Mouse (Mus musculus): Measurements from ENCODE around the gene Hoxd3. TPM values are rescaled to one million over a fixed set of nuclear protein-coding genes. Genes with fewer than 3 reads are reported as not detected.
A peak's percentile ranks its signal among the peaks of the same experiment; 100 is the strongest.

Gene Hoxd3
- polyA plus RNA-seq, 1 experiment from 2014 or later: 0.09 TPM

DNA sequence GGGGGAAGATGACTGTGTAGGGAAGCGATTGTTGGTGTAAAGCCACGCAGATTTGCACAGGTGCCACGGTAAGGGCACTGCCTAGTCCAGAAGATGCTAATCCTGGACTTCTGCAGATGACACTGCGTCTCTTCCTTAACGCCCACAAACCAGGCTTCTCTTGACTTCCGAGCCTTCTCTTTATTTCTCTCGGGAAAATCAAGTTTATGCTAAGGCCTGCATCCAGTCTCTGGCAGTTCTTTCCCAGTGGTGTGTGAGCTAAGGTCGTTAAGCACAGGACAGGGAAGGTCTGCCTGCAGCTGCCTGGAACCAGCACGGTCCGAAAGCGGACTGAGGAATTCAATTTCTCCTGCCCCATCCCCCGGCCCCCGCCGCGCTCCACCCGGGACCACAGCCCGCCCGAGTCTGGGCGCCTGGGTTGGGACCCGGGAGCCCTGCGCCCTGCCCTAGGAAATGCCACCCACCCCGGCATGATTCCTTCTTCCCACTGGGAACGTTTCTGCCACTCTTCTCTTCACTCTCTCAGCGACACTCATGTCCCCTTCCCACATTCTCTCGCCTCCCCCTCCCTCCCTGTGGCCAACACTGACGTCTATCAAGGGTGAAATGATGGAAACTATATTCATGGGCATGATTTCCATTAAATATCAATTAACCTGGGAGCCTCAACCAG, 7.9 kb upstream of the Hoxd3 start:
- Histone ChIP-seq H3K4me2 (ENCODE audit: low read depth, low read length) (no peak overlapping the region), H3K4me1 (ENCODE audit: control insufficient read depth, low read depth, low read length) (peaks cover 2% of the 10 kb centered on the region; the same call in 1 of the 2 replicates), H3K4me3 (ENCODE audit: low read depth, low read length) (no peak overlapping the region)

DNA sequence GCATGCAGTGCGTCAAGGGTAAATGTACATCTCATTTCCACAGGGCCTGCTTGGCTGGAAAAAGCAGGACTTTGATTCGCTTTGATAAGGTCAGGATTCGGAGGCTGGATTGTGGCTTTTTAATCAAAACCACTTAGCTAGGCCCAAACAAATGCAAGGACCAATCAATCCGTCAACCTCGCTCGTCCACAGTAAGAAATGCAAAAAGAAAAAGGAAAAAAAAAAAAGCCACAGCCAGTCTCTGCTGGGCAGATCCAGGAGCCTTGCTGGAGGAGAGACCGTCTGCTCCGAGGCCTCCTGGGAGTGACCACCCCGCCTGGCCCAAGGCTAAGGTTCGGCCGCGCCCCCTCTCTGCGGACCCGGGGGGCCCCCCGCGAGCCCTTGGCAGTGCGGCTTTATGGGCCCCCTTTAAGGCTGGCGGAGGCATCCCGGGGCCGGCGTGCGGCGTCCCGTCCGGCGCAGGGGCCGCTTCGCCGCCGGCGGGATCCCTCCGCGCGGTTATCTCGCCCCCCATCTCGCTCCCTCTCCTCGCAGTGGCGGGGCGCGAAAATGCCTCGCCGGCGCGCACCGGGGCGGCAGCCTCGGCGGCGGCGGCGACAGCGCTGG, 7.2 kb upstream of the Hoxd3 start, which contains the start of gene Hoxd8:
TSS of gene Hoxd8 (plus strand) at position 223 of the 606 bp plus-strand sequence.
- Histone ChIP-seq H3K9me3 (replicated peaks; ENCODE audit: control insufficient read depth, low read length) (no peaks in the 10 kb centered on the region), H3K27me3 (ENCODE audit: control insufficient read depth, insufficient read depth, low read depth, low read length) (peaks cover 95% of the 10 kb centered on the region), H3K36me3 (ENCODE audit: control insufficient read depth, insufficient read depth) (no peaks in the 10 kb centered on the region), H3K4me2 (ENCODE audit: low read depth, low read length) (peak within 1 kb of the TSS; percentile 53), H3K9ac (ENCODE audit: low read depth, low read length) (no peak within 1 kb of the TSS), H3K4me1 (ENCODE audit: control insufficient read depth, low read depth, low read length) (peaks cover 2% of the 10 kb centered on the region; the same call in 1 of the 2 replicates), H3K4me3 (ENCODE audit: low read depth, low read length) (peak within 1 kb of the TSS; percentile 46), H3K27ac (ENCODE audit: low read length) (no peak within 1 kb of the TSS)
- 3% methylated on average over 37 of the region's 52 CpGs for WGBS (ENCODE audit: insufficient replicate concordance)
- no peak for ATAC-seq (ENCODE audit: low read depth)

More for the DNA sequence above, 7.9 kb upstream of the Hoxd3 start:
- H3K27ac ChIP-seq (ENCODE audit: low read length): no peak overlapping the region
- H3K9me3 ChIP-seq (replicated peaks; ENCODE audit: control insufficient read depth, low read length): no peaks in the 10 kb centered on the region
- no peak for ATAC-seq (ENCODE audit: low read depth)
- H3K27me3 ChIP-seq (ENCODE audit: control insufficient read depth, insufficient read depth, low read depth, low read length): peaks cover 96% of the 10 kb centered on the region
- WGBS (ENCODE audit: insufficient replicate concordance): 5% methylated on average over 26 of the region's 26 CpGs
- no peaks in the 10 kb centered on the region for H3K36me3 ChIP-seq (ENCODE audit: control insufficient read depth, insufficient read depth)
- H3K9ac ChIP-seq (ENCODE audit: low read depth, low read length): no peak overlapping the region

DNA sequence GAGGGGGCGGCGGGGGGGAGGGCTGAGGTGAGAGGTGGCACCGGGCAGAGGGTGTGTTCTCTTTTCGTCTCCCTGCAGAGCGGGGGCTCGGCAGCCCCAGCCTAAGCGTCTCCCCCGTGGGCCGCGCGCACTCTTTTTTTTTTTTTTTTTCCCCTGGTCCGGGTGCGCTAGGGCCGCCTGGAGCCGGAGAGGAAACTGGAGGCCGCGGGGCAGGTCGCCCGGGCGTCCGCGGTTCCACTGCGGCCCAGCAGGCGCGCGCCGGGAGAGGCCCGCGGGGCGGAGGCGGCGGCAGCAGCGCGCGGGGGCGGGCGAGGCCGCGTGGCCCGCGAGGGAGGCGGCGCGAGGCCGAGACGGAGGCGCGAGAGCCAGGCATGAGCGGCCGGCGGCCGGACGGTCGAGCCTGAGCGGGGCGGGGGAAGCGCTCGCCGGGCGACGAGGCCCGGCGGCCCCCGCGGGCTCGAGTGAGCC, 6.7 kb upstream of the Hoxd3 start:
- no peak for ATAC-seq (ENCODE audit: low read depth)
- Histone ChIP-seq H3K9ac (ENCODE audit: low read depth, low read length) (no peak overlapping the region), H3K27me3 (ENCODE audit: control insufficient read depth, insufficient read depth, low read depth, low read length) (peaks cover 95% of the 10 kb centered on the region), H3K4me2 (ENCODE audit: low read depth, low read length) (peak overlapping the region; percentile 53), H3K4me1 (ENCODE audit: control insufficient read depth, low read depth, low read length) (peaks cover 2% of the 10 kb centered on the region; the same call in 1 of the 2 replicates), H3K9me3 (replicated peaks; ENCODE audit: control insufficient read depth, low read length) (no peaks in the 10 kb centered on the region), H3K36me3 (ENCODE audit: control insufficient read depth, insufficient read depth) (no peaks in the 10 kb centered on the region), H3K27ac (ENCODE audit: low read length) (no peak overlapping the region), H3K4me3 (ENCODE audit: low read depth, low read length) (peak overlapping the region; percentile 46)
- WGBS (ENCODE audit: insufficient replicate concordance): 0% methylated on average over 41 of the region's 66 CpGs

DNA sequence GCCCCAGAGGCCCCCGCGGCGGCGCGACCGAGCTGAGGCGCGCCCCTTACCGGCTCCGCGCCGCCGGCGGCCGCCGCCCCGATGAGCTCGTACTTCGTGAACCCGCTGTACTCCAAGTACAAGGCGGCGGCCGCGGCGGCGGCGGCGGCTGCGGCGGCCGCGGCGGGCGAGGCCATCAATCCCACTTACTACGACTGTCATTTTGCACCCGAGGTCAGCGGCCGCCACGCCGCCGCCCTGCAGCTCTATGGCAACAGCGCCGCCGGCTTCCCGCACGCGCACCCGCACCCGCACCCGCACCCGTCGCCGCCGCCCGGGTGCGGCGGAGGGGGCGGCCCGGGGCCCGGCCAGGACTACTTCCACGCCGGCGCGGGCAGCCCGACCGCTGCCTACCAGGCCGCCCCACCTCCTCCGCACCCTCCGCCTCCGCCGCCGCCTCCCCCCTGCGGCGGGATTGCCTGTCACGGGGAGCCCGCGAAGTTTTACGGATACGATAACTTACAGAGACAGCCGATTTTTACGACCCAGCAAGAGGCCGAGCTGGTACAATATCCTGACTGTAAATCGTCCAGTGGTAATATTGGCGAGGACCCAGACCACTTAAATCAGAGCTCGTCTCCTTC, 6.1 kb upstream of the Hoxd3 start:
- H3K9ac ChIP-seq (ENCODE audit: low read depth, low read length): no peak overlapping the region
- H3K9me3 ChIP-seq (replicated peaks; ENCODE audit: control insufficient read depth, low read length): no peaks in the 10 kb centered on the region
- H3K4me2 ChIP-seq (ENCODE audit: low read depth, low read length): peak overlapping the region; percentile 53
- 1% methylated on average over 37 of the region's 85 CpGs for WGBS (ENCODE audit: insufficient replicate concordance)
- no peaks in the 10 kb centered on the region for H3K36me3 ChIP-seq (ENCODE audit: control insufficient read depth, insufficient read depth)
- peak overlapping the region; percentile 46 for H3K4me3 ChIP-seq (ENCODE audit: low read depth, low read length)
- no peak overlapping the region for H3K27ac ChIP-seq (ENCODE audit: low read length)
- peaks cover 95% of the 10 kb centered on the region for H3K27me3 ChIP-seq (ENCODE audit: control insufficient read depth, insufficient read depth, low read depth, low read length)
- H3K4me1 ChIP-seq (ENCODE audit: control insufficient read depth, low read depth, low read length): peaks cover 2% of the 10 kb centered on the region; the same call in 1 of the 2 replicates
- ATAC-seq (ENCODE audit: low read depth): no peak

DNA sequence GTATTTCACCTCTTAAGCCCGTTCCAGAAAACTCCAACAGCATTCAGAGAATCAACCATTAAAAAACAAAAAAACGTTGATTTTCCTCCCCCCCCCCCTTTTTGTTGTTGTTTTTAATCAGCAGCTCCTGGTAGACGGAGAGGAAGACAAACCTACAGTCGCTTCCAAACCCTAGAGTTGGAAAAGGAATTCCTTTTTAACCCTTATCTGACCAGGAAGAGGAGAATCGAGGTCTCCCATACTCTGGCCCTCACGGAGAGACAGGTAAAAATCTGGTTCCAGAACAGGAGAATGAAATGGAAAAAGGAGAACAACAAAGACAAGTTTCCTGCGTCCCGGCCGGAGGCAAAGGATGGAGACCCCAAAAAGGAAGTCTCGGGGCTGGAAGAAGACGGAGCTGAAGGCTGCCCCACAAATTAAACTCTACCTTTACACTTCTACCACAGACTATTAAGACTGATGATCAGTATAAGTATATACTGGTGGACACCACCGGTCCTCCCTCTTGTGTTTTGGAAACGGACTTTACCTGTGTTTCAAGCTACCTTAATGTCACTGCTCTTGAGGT, 5.2 kb upstream of the Hoxd3 start:
- H3K9me3 ChIP-seq (replicated peaks; ENCODE audit: control insufficient read depth, low read length): no peaks in the 10 kb centered on the region
- H3K4me2 ChIP-seq (ENCODE audit: low read depth, low read length): no peak overlapping the region
- H3K27ac ChIP-seq (ENCODE audit: low read length): no peak overlapping the region
- H3K4me1 ChIP-seq (ENCODE audit: control insufficient read depth, low read depth, low read length): peaks cover 2% of the 10 kb centered on the region; the same call in 1 of the 2 replicates
- 4% methylated on average over 13 of the region's 13 CpGs for WGBS (ENCODE audit: insufficient replicate concordance)
- H3K36me3 ChIP-seq (ENCODE audit: control insufficient read depth, insufficient read depth): no peaks in the 10 kb centered on the region
- H3K9ac ChIP-seq (ENCODE audit: low read depth, low read length): no peak overlapping the region
- H3K27me3 ChIP-seq (ENCODE audit: control insufficient read depth, insufficient read depth, low read depth, low read length): peaks cover 95% of the 10 kb centered on the region
- H3K4me3 ChIP-seq (ENCODE audit: low read depth, low read length): no peak overlapping the region
- ATAC-seq (ENCODE audit: low read depth): no peak

DNA sequence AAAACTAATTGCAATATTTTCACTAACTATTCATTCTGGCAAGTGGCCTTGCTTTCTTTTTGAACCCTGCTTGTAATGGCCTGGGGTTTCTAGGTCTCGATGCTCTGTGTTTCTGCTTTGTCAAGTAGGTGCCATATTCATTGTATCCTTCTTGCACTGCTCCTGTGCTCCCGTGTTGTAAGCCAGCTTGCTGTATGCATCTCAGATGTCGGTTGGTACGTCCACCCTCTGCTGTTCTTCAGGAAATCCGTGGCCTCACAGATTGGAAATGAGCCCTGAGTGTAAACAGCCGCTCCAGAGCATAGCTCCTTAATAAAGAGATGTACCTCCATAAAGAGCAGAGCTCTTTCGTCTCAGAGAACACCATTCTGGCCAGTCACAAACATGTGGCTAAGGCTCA, 4.1 kb upstream of the Hoxd3 start:
- 19% methylated on average over 7 of the region's 7 CpGs for WGBS (ENCODE audit: insufficient replicate concordance)
- no peak overlapping the region for H3K9ac ChIP-seq (ENCODE audit: low read depth, low read length)

DNA sequence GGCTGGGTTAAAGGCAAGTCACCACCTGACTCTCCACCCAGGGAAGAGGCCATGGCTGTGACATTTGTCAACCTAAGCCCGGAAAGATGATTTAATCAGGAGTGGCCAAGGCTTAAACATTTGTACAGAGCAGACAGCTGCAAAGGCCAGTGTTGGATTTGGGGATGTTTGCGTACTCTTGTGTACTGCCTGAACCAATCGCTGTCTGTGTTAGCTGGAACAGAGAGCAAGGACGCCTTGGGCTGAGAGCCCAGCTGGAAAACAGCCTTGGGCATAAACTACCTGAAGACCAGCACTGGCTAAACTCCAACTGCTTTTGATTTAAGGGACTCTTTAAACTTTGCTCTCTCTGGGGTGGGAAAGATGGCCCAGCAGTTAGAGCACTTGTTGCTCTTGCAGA, 3.1 kb upstream of the Hoxd3 start:
- no peak for ATAC-seq (ENCODE audit: low read depth)
- H3K4me1 ChIP-seq (ENCODE audit: control insufficient read depth, low read depth, low read length): peaks cover 2% of the 10 kb centered on the region; the same call in 1 of the 2 replicates
- no peaks in the 10 kb centered on the region for H3K36me3 ChIP-seq (ENCODE audit: control insufficient read depth, insufficient read depth)
- H3K9ac ChIP-seq (ENCODE audit: low read depth, low read length): no peak overlapping the region
- WGBS (ENCODE audit: insufficient replicate concordance): 26% methylated on average over 4 of the region's 4 CpGs
- no peak overlapping the region for H3K4me2 ChIP-seq (ENCODE audit: low read depth, low read length)
- peaks cover 96% of the 10 kb centered on the region for H3K27me3 ChIP-seq (ENCODE audit: control insufficient read depth, insufficient read depth, low read depth, low read length)
- no peak overlapping the region for H3K4me3 ChIP-seq (ENCODE audit: low read depth, low read length)
- no peaks in the 10 kb centered on the region for H3K9me3 ChIP-seq (replicated peaks; ENCODE audit: control insufficient read depth, low read length)
- H3K27ac ChIP-seq (ENCODE audit: low read length): no peak overlapping the region

More for the DNA sequence above, 4.1 kb upstream of the Hoxd3 start:
- Histone ChIP-seq H3K4me3 (ENCODE audit: low read depth, low read length) (no peak overlapping the region), H3K9me3 (replicated peaks; ENCODE audit: control insufficient read depth, low read length) (no peaks in the 10 kb centered on the region), H3K36me3 (ENCODE audit: control insufficient read depth, insufficient read depth) (no peaks in the 10 kb centered on the region), H3K4me1 (ENCODE audit: control insufficient read depth, low read depth, low read length) (peaks cover 2% of the 10 kb centered on the region; the same call in 1 of the 2 replicates), H3K4me2 (ENCODE audit: low read depth, low read length) (no peak overlapping the region), H3K27ac (ENCODE audit: low read length) (no peak overlapping the region), H3K27me3 (ENCODE audit: control insufficient read depth, insufficient read depth, low read depth, low read length) (peaks cover 96% of the 10 kb centered on the region)
- ATAC-seq (ENCODE audit: low read depth): no peak

DNA sequence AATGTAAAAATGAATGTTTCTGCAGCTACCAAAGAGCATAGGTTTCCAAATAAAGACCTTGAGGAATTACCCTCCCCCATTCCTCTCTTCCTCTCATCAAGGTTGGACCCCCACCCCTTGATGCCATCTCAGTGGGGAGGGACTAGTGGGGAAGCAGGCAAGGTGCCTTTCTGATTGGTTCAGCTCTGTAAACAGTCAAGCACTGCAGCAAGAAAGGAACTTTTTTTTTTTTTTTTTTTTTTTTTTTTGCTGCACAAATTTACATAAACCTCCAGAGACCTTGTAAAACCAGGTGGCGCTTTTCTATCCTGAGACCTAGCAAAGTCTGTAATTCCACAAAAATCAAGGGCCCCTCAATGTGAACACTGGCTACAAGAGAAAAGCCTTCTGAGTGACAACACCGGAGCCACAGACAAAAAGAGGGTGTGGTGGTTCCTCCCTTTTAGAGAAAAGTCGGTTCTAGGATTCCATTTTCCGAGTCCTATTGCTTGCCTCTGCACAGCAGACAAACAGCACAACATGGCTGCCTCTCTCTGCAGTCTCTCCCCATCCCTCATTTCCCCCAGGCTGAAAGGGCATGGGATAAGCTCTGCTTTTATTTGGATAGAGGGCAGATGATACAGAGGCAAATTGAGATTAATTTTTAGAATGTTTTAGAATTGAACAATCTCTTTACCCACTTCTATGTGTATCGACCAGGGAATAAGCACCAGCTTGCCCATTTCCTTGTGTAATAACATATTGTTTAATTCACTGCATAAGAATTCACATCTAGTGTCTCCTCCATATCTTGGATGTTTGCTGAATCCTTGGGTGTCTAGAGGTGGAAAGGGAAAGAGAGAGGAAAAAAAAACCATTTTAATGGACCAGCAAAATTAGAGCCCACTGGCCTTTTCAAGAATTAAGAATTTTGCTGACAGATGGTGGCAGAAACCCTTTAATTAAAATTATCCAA, 2.0 kb upstream of the Hoxd3 start:
- Histone ChIP-seq H3K4me2 (ENCODE audit: low read depth, low read length) (no peak overlapping the region), H3K36me3 (ENCODE audit: control insufficient read depth, insufficient read depth) (no peaks in the 10 kb centered on the region), H3K4me1 (ENCODE audit: control insufficient read depth, low read depth, low read length) (peaks cover 2% of the 10 kb centered on the region; the same call in 1 of the 2 replicates), H3K27ac (ENCODE audit: low read length) (no peak overlapping the region), H3K9me3 (replicated peaks; ENCODE audit: control insufficient read depth, low read length) (no peaks in the 10 kb centered on the region), H3K27me3 (ENCODE audit: control insufficient read depth, insufficient read depth, low read depth, low read length) (peaks cover 96% of the 10 kb centered on the region), H3K4me3 (ENCODE audit: low read depth, low read length) (no peak overlapping the region), H3K9ac (ENCODE audit: low read depth, low read length) (no peak overlapping the region)
- no peak for ATAC-seq (ENCODE audit: low read depth)
- WGBS (ENCODE audit: insufficient replicate concordance): 12% methylated on average over 5 of the region's 5 CpGs
